Mouse (Mus musculus) heart, embryonic 16.5 days (tissue): ENCODE measurements at regions not wholly inside any gene's neighbourhood (a gene's known extent, or its start where the extent isn't known, plus 50 kb on each side); places are given as distances from the start of the nearest gene placed in this dataset.
A peak's percentile ranks its signal among the peaks of the same experiment; 100 is the strongest.

ENCODE experiments used
- ATAC-seq: fragments of 200-750 bp; cut with Nextera tagmentation; replicated peaks from 2 replicates; pipeline ENCODE4 v1.8.0; 2017; ENCODE audit warnings: moderate number of reproducible peaks; ENCODE audit not compliant: insufficient read depth, low FRiP score; ENCODE audit errors: extremely low read depth
- H3K27ac ChIP-seq: fragments of 300-500 bp; sonication (generic); 2 replicates; pipeline ENCODE4 v1.5.1; 2014; ENCODE audit warnings: mild to moderate bottlenecking, low read length, control low read depth, moderate library complexity
- H3K27me3 ChIP-seq: fragments of 300-500 bp; sonication (generic); 2 replicates; pipeline ENCODE4 v1.6.1; 2014; ENCODE audit warnings: low read length, mixed read lengths; ENCODE audit not compliant: control insufficient read depth, insufficient read depth
- H3K36me3 ChIP-seq: fragments of 300-500 bp; sonication (generic); 2 replicates; pipeline ENCODE4 v1.6.1; 2014; ENCODE audit not compliant: control insufficient read depth, insufficient read depth
- H3K4me1 ChIP-seq: fragments of 300-500 bp; sonication (generic); 2 replicates; pipeline ENCODE4 v1.6.1; 2014; ENCODE audit warnings: low read length, mixed read lengths; ENCODE audit not compliant: control insufficient read depth, insufficient read depth
- H3K4me2 ChIP-seq: fragments of 300-500 bp; sonication (generic); 2 replicates; pipeline ENCODE4 v1.6.1; 2014; ENCODE audit warnings: low read depth, mild to moderate bottlenecking, control low read depth, low read length
- H3K4me3 ChIP-seq: fragments of 300-500 bp; sonication (generic); 2 replicates; pipeline ENCODE4 v1.5.1; 2014; ENCODE audit warnings: mild to moderate bottlenecking, control low read depth, low read length
- H3K9ac ChIP-seq: fragments of 300-500 bp; sonication (generic); 2 replicates; pipeline ENCODE4 v1.6.1; 2014; ENCODE audit warnings: low read length, control low read depth
- H3K9me3 ChIP-seq: fragments of 300-500 bp; sonication (generic); replicated peaks from 2 replicates; pipeline ENCODE4 v1.6.1; 2016; ENCODE audit warnings: low read length; ENCODE audit not compliant: control insufficient read depth
- WGBS: fragments of 180-500 bp; shearing (Covaris S2); extraction: QIAGEN DNeasy Blood & Tissue Kit; methylation state at CpG from one replicate; pipeline ENCODE4 v1.1.7; 2014; 5-methylcytosine and 5-hydroxymethylcytosine counted together

DNA sequence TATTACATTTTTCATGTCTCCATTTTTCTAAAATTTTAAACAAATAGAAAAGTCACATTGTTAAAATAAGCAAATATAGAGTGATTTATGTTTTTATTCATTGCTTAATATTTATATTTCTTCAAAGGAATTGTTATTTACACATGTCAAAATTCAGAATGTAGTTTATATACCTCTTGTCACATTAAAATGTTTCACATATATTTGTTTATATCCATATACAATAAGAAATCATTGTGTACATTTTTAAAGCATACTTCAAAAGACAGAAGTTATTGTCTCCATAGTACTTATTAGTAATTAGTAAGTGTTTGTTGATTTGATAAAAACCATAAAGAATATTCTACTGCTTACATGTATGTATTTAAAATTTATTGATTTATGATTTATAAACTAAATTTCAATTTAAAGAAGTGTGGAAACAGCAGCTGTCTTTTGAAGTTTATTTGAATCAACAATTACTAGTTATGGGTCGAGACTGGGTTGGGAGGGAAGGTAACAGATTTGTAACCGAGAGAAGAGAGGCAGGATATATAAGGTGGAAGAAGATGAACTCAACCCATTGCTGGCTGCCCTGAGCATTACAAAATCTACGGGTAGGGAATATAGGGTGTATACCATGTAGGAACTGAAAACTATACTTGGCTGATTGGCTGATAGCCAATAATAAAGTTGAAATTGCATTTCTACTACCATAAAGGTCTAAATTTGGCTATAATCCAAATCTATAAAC is 420.8 kb downstream of the Anxa1 start:
- Histone ChIP-seq H3K36me3 (no peaks in the 10 kb centered on the region), H3K4me3 (no peak overlapping the region), H3K9me3 (no peaks in the 10 kb centered on the region), H3K27me3 (no peaks in the 10 kb centered on the region), H3K9ac (no peak overlapping the region), H3K4me1 (no peaks in the 10 kb centered on the region), H3K27ac (no peak overlapping the region), H3K4me2 (no peak overlapping the region)
- ATAC-seq = no peak
- WGBS = 62% methylated on average over 3 of the region's 3 CpGs

- WGBS = 69% methylated on average over 5 of the region's 5 CpGs
- no peaks in the 10 kb centered on the region for H3K9me3 ChIP-seq
- H3K27ac ChIP-seq = no peak overlapping the region
- no peaks in the 10 kb centered on the region for H3K4me1 ChIP-seq
- H3K4me3 ChIP-seq = no peak overlapping the region
- H3K36me3 ChIP-seq = no peaks in the 10 kb centered on the region
- H3K27me3 ChIP-seq = no peaks in the 10 kb centered on the region
- no peak overlapping the region for H3K9ac ChIP-seq
- H3K4me2 ChIP-seq = no peak overlapping the region
- no peak for ATAC-seq
These were observed 421.4 kb downstream of the Anxa1 start for GRCm38 (mm10) chr19:19969335-19969734.

DNA sequence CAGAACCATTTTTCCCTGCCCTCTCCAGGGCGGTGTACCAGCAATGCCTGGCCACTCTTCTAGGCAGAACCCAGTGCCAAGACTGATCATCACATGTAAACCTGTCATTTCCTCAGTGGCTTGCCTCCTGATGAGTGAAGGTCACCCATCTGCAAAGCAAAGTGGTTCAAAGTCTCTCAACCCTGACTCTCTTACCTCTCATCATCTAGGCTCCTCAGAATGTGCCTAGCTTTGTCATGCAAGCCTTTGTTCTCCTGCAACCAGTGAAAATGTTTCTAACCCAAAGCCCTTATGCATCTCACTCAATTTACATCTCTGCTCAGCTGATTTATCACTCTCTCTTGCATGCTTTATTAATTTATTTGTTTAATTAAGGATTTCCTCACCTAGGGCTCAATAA is 445.5 kb downstream of the Anxa1 start:
- no peaks in the 10 kb centered on the region for H3K27me3 ChIP-seq
- 71% methylated on average over 1 of the region's 1 CpGs for WGBS
- no peaks in the 10 kb centered on the region for H3K36me3 ChIP-seq
- no peak overlapping the region for H3K9ac ChIP-seq
- no peaks in the 10 kb centered on the region for H3K4me1 ChIP-seq
- no peaks in the 10 kb centered on the region for H3K9me3 ChIP-seq
- no peak overlapping the region for H3K4me3 ChIP-seq
- no peak overlapping the region for H3K4me2 ChIP-seq
- no peak for ATAC-seq
- no peak overlapping the region for H3K27ac ChIP-seq

DNA sequence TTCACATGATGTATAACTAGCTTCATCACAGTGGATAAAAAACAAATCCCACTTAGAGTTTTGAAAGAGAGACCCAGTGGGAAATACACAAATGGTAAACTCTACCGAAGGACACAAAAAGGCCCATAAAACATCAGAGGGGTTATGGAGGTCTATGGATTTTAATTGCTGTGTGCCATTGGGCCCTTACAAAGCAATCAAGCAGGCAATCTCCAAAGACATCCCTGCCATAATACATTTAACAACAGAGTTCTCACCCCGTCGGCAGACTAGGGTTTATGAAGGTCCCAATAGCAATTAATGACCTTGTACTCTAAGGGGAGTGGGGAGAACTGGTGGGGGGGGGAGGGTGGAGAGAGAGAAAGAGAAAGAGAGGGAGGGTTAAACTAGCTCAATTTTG is 448.0 kb downstream of the Anxa1 start:
- Histone ChIP-seq H3K4me3 (no peak overlapping the region), H3K4me1 (no peaks in the 10 kb centered on the region), H3K9ac (no peak overlapping the region), H3K27ac (no peak overlapping the region), H3K27me3 (no peaks in the 10 kb centered on the region), H3K9me3 (no peaks in the 10 kb centered on the region), H3K36me3 (no peaks in the 10 kb centered on the region), H3K4me2 (no peak overlapping the region)
- 83% methylated on average over 3 of the region's 3 CpGs for WGBS
- ATAC-seq = no peak

DNA sequence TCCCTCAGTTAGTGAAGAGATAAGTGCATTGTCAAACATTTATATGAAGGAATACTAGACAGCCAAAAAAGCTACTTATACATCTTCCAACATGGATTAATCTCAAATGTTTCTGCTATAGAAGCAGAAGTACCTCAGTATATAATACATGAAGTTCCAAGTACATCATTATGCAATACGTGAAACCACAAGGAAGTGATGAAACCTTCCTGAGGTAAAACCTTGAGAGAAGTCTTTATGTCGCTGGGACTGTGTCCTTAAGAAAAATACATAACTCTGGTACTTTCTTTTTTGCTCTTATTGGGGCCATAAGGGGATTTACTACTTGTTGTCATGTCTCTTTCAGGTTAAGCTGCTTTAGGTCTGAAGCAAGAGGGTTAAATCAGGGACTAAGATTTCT is 469.6 kb downstream of the Anxa1 start:
- no peaks in the 10 kb centered on the region for H3K36me3 ChIP-seq
- no peak overlapping the region for H3K27ac ChIP-seq
- H3K9ac ChIP-seq = no peak overlapping the region
- no peaks in the 10 kb centered on the region for H3K4me1 ChIP-seq
- H3K4me3 ChIP-seq = no peak overlapping the region
- H3K4me2 ChIP-seq = no peak overlapping the region
- H3K9me3 ChIP-seq = no peaks in the 10 kb centered on the region
- no peak for ATAC-seq
- no peaks in the 10 kb centered on the region for H3K27me3 ChIP-seq
- WGBS = 80% methylated on average over 2 of the region's 2 CpGs

GRCm38 (mm10) chr19:19885933-19886710 is 504.6 kb downstream of the Anxa1 start:
- Histone ChIP-seq H3K4me1 (no peaks in the 10 kb centered on the region), H3K27me3 (no peaks in the 10 kb centered on the region), H3K36me3 (no peaks in the 10 kb centered on the region), H3K4me2 (no peak overlapping the region), H3K27ac (no peak overlapping the region), H3K4me3 (no peak overlapping the region), H3K9ac (no peak overlapping the region), H3K9me3 (no peaks in the 10 kb centered on the region)
- ATAC-seq = no peak
- 81% methylated on average over 8 of the region's 8 CpGs for WGBS

DNA sequence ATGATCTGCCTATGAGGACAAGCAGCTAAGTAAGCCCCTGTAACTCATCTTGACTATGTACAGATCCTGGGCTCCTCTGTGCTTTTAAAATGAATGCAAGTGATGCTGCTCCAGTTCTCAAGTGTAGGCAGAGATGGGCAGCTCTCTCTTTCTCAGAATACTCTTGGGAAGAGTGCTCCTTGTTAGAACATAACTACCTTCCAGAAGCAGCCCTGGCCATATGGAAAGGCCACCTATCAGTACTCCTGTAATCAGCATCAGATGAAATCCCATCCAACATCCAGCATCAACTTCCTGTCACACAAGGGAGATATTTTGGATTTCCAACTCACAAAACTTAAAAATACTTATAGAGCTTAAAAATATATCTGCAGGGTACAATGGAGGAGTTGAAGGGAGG is 509.8 kb downstream of the Anxa1 start:
- no peak overlapping the region for H3K4me2 ChIP-seq
- no peaks in the 10 kb centered on the region for H3K9me3 ChIP-seq
- ATAC-seq = no peak
- H3K9ac ChIP-seq = no peak overlapping the region
- H3K27me3 ChIP-seq = no peaks in the 10 kb centered on the region
- H3K4me3 ChIP-seq = no peak overlapping the region
- no peaks in the 10 kb centered on the region for H3K36me3 ChIP-seq
- no peaks in the 10 kb centered on the region for H3K4me1 ChIP-seq
- H3K27ac ChIP-seq = no peak overlapping the region

DNA sequence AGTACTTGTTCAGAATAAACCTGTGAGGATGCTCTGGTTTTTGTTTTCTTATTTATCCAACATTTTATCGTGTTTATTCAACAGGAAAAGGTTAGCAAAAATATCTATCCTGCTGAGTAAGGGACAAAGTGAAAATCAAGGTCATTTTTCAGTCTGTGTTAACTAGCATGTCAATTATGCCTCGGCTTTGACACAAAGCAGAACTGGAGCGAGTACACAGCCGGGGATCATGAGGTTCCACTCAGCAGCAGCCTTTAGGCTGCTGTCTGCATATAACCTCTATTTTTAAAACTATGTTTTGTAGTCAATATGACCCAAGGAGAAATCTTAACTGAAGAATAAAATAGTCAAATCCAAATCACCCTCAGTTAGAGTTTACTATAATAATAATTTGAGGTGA is 542.6 kb downstream of the Anxa1 start:
- no peaks in the 10 kb centered on the region for H3K9me3 ChIP-seq
- no peak overlapping the region for H3K4me2 ChIP-seq
- H3K4me3 ChIP-seq = no peak overlapping the region
- H3K27ac ChIP-seq = no peak overlapping the region
- no peaks in the 10 kb centered on the region for H3K4me1 ChIP-seq
- no peaks in the 10 kb centered on the region for H3K27me3 ChIP-seq
- WGBS = 37% methylated on average over 4 of the region's 4 CpGs
- ATAC-seq = peak; percentile 70; the same call in 1 of the 2 replicates
- no peaks in the 10 kb centered on the region for H3K36me3 ChIP-seq
- no peak overlapping the region for H3K9ac ChIP-seq

DNA sequence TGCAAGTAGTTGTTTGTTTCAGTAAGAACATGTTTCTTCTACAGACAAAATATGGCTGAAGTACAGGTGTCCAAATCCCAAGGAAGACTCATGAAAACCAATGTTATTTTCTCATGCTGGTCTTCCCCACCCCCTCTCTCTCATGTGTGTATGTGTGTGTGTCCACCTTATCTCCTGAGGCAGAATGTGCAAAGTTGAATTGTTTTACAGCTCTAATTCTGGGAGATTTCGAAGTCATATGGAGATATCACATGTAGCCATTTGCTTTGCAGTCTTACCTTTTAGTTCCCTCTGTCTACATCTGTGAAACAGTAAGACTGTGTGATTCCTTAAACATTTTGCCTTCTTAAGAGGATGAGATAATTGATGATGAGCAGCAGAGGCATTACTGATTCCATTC is 582.8 kb downstream of the Anxa1 start:
- Histone ChIP-seq H3K4me1 (no peaks in the 10 kb centered on the region), H3K27ac (no peak overlapping the region), H3K36me3 (no peaks in the 10 kb centered on the region), H3K9ac (no peak overlapping the region), H3K4me3 (no peak overlapping the region), H3K27me3 (no peaks in the 10 kb centered on the region), H3K9me3 (no peaks in the 10 kb centered on the region), H3K4me2 (no peak overlapping the region)
- WGBS = 78% methylated on average over 1 of the region's 1 CpGs
- no peak for ATAC-seq
